Mouse (Mus musculus): ENCODE results near the gene Gm11444. TPM values are rescaled to one million over a fixed set of nuclear protein-coding genes. Genes with fewer than 3 reads are reported as not detected.
A peak's percentile ranks its signal among the peaks of the same experiment; 100 is the strongest.

Gm11444 gene
- polyA plus RNA-seq, 1 experiment, result 8.4 TPM

DNA sequence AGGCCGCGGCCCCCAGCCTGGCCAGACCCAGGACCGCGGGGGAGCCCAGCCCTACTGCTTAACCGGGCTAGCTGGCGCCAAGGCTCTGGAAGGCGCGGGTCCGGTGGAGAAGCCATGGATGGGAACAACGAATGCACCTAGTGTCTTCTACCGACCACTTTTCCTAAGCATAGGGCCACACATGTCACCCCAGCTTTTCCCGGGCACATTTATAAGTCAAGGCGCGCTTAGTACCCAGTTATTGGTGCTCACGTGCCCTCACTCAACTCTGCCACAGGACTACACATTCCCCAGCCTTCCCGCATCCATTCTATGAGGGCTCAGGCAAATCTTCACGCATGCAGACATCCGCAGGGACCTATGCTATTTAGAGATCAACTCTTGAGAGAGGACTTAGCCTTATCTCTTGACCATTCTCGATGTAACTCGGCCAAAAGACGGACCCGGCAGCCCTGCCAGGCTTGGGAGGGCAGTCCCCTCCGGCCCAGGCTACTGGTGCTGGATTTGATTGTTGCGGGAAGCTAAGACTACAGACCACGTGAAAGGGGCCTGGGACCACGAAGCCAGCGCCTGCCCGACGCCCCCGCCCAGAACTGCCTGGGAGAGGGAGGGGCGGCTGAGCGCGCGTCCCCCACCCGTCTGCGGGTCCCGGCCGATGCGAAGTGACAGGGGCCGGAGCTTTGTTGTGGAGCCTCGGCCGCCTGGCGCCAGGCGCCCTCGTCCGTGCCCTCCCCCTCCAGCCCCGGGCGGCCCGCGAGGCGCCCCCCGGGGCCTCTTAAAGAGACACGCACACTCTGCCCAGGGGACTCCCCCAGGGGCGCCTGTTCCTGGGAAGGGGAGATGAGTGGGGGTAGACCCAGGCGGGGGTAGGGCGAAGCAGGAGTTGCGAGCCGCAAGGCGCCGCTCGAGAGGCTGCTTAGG lies 20.4 kb downstream of the Gm11444 start:
- Histone ChIP-seq H3K36me3 (ENCODE audit: control insufficient read depth, insufficient read depth, low read length) (no peaks in the 10 kb centered on the region), H3K4me3 (ENCODE audit: control insufficient read depth, low read depth, low read length) (no peak overlapping the region; the same call in 1 of the 2 replicates), H3K4me1 (ENCODE audit: control insufficient read depth, insufficient read depth, low read length) (peaks cover 26% of the 10 kb centered on the region), H3K27me3 (ENCODE audit: control insufficient read depth, insufficient read depth, low read length) (peaks cover 2% of the 10 kb centered on the region), H3K27ac (ENCODE audit: control insufficient read depth, insufficient read depth, low read depth, low read length) (no peak overlapping the region)
- TF ChIP-seq CTCF (IDR thresholded peaks at IDR 0.05; ENCODE audit: control insufficient read depth, insufficient read depth, insufficient replicate concordance, low read depth, low read length) (no peak), POLR2A (IDR thresholded peaks at IDR 0.05; ENCODE audit: control insufficient read depth, low read depth, low read length) (no peak)

- H3K4me1 ChIP-seq (ENCODE audit: control insufficient read depth, insufficient read depth, low read length), result peaks cover 26% of the 10 kb centered on the region
- H3K36me3 ChIP-seq (ENCODE audit: control insufficient read depth, insufficient read depth, low read length), result no peaks in the 10 kb centered on the region
- H3K27me3 ChIP-seq (ENCODE audit: control insufficient read depth, insufficient read depth, low read length), result peaks cover 2% of the 10 kb centered on the region
- TF ChIP-seq CTCF (IDR thresholded peaks at IDR 0.05; ENCODE audit: control insufficient read depth, insufficient read depth, insufficient replicate concordance, low read depth, low read length), result no peak
- H3K4me3 ChIP-seq (ENCODE audit: control insufficient read depth, low read depth, low read length), result no peak overlapping the region
- no peak overlapping the region for H3K27ac ChIP-seq (ENCODE audit: control insufficient read depth, insufficient read depth, low read depth, low read length)
Observed at GRCm38 (mm10) chr11:85828691-85829519, 21.2 kb downstream of the Gm11444 start.

DNA sequence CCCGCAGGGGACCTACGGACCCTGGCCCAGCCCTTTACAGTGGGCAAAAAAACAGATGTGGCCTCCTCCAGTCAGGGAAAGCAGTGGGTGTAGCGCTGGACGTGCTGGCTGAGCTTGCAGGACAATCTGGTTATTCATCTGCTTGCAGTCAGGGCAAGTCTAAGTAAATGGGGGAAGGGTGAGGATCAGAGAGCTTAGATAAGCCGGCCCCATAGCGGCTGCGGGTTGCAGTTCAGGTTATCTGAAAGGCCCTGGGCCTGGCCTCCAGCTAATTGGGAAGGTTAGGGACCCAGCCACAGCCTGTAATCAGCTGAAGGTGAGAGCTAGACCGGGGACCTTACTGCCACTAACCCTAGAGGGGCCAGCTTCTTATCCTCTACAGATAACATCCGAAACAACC lies 22.8 kb downstream of the Gm11444 start:
- Histone ChIP-seq H3K27ac (ENCODE audit: control insufficient read depth, insufficient read depth, low read depth, low read length) (no peak overlapping the region), H3K4me3 (ENCODE audit: control insufficient read depth, low read depth, low read length) (no peak overlapping the region), H3K4me1 (ENCODE audit: control insufficient read depth, insufficient read depth, low read length) (peaks cover 26% of the 10 kb centered on the region), H3K36me3 (ENCODE audit: control insufficient read depth, insufficient read depth, low read length) (no peaks in the 10 kb centered on the region), H3K27me3 (ENCODE audit: control insufficient read depth, insufficient read depth, low read length) (peaks cover 2% of the 10 kb centered on the region)
- TF ChIP-seq POLR2A (IDR thresholded peaks at IDR 0.05; ENCODE audit: control insufficient read depth, low read depth, low read length) (no peak), CTCF (IDR thresholded peaks at IDR 0.05; ENCODE audit: control insufficient read depth, insufficient read depth, insufficient replicate concordance, low read depth, low read length) (no peak)

GRCm38 (mm10) chr11:85825823-85826222 lies 24.3 kb downstream of the Gm11444 start:
- no peaks in the 10 kb centered on the region for H3K36me3 ChIP-seq (ENCODE audit: control insufficient read depth, insufficient read depth, low read length)
- TF ChIP-seq CTCF (IDR thresholded peaks at IDR 0.05; ENCODE audit: control insufficient read depth, insufficient read depth, insufficient replicate concordance, low read depth, low read length) (no peak), POLR2A (IDR thresholded peaks at IDR 0.05; ENCODE audit: control insufficient read depth, low read depth, low read length) (no peak)
- peaks cover 16% of the 10 kb centered on the region for H3K4me1 ChIP-seq (ENCODE audit: control insufficient read depth, insufficient read depth, low read length)
- H3K27me3 ChIP-seq (ENCODE audit: control insufficient read depth, insufficient read depth, low read length), result peaks cover 2% of the 10 kb centered on the region
- no peak overlapping the region for H3K4me3 ChIP-seq (ENCODE audit: control insufficient read depth, low read depth, low read length)
- peak overlapping the region; percentile 33; the same call in 1 of the 2 replicates for H3K27ac ChIP-seq (ENCODE audit: control insufficient read depth, insufficient read depth, low read depth, low read length)

DNA sequence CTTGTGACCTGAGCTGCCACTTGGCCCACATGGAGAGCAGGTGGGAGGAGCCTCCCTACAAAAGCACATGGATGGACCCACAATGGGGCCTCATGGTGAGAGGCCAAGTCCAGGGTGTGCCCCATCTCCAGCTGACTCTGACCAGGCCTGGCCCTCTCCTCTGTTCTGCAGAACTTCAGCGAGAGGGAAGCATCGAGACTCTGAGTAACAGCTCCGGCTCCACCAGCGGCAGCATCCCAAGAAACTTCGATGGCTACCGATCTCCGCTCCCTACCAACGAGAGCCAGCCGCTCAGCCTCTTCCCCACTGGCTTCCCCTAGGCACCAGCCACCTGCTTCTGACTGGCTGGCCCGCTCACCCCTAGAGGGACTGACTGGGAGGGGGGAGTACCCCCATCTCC lies 25.1 kb downstream of the Gm11444 start:
- Histone ChIP-seq H3K27me3 (ENCODE audit: control insufficient read depth, insufficient read depth, low read length) (peaks cover 2% of the 10 kb centered on the region), H3K27ac (ENCODE audit: control insufficient read depth, insufficient read depth, low read depth, low read length) (no peak overlapping the region), H3K4me1 (ENCODE audit: control insufficient read depth, insufficient read depth, low read length) (peaks cover 13% of the 10 kb centered on the region), H3K4me3 (ENCODE audit: control insufficient read depth, low read depth, low read length) (no peak overlapping the region), H3K36me3 (ENCODE audit: control insufficient read depth, insufficient read depth, low read length) (no peaks in the 10 kb centered on the region)
- TF ChIP-seq POLR2A (IDR thresholded peaks at IDR 0.05; ENCODE audit: control insufficient read depth, low read depth, low read length) (no peak), CTCF (IDR thresholded peaks at IDR 0.05; ENCODE audit: control insufficient read depth, insufficient read depth, insufficient replicate concordance, low read depth, low read length) (no peak)

DNA sequence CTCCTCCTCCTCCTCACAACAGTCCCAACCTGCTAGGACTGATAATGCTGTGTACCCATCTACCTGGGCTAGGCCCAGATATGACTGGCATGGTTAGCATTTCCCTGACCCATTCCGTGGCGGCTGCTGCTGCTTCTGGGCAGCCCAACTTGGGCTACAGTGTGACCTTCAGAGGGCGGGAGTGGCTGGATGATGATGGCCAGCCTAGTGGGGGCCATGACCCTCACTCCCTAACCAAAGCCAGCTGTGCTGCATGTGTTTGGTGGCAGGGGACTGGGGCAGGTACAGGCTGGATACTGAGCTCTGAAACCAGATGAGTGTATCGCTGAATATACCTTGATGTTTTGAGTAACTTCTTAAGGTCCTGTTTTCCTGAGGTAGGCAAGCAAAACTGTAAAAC lies 26.3 kb downstream of the Gm11444 start:
- TF ChIP-seq CTCF (IDR thresholded peaks at IDR 0.05; ENCODE audit: control insufficient read depth, insufficient read depth, insufficient replicate concordance, low read depth, low read length) (no peak), POLR2A (IDR thresholded peaks at IDR 0.05; ENCODE audit: control insufficient read depth, low read depth, low read length) (no peak)
- H3K36me3 ChIP-seq (ENCODE audit: control insufficient read depth, insufficient read depth, low read length), result no peaks in the 10 kb centered on the region
- no peak overlapping the region for H3K4me3 ChIP-seq (ENCODE audit: control insufficient read depth, low read depth, low read length)
- peaks cover 2% of the 10 kb centered on the region for H3K4me1 ChIP-seq (ENCODE audit: control insufficient read depth, insufficient read depth, low read length)
- H3K27me3 ChIP-seq (ENCODE audit: control insufficient read depth, insufficient read depth, low read length), result no peaks in the 10 kb centered on the region
- H3K27ac ChIP-seq (ENCODE audit: control insufficient read depth, insufficient read depth, low read depth, low read length), result no peak overlapping the region

GRCm38 (mm10) chr11:85823181-85823580 lies 27.0 kb downstream of the Gm11444 start:
- H3K4me1 ChIP-seq (ENCODE audit: control insufficient read depth, insufficient read depth, low read length), result peaks cover 2% of the 10 kb centered on the region
- H3K36me3 ChIP-seq (ENCODE audit: control insufficient read depth, insufficient read depth, low read length), result no peaks in the 10 kb centered on the region
- no peaks in the 10 kb centered on the region for H3K27me3 ChIP-seq (ENCODE audit: control insufficient read depth, insufficient read depth, low read length)
- no peak overlapping the region for H3K4me3 ChIP-seq (ENCODE audit: control insufficient read depth, low read depth, low read length)
- no peak overlapping the region for H3K27ac ChIP-seq (ENCODE audit: control insufficient read depth, insufficient read depth, low read depth, low read length)
- TF ChIP-seq POLR2A (IDR thresholded peaks at IDR 0.05; ENCODE audit: control insufficient read depth, low read depth, low read length) (no peak), CTCF (IDR thresholded peaks at IDR 0.05; ENCODE audit: control insufficient read depth, insufficient read depth, insufficient replicate concordance, low read depth, low read length) (peak; percentile 72; the same call in 1 of the 2 replicates)

Measured in testis, adult 2 months (tissue).